Mouse (Mus musculus) urinary bladder, postnatal 4 days (tissue): ENCODE measurements around the gene Adcy3.
A peak's percentile ranks its signal among the peaks of the same experiment; 100 is the strongest.

Source experiments
- DNase-seq, 2 experiments: peaks; one replicate each; pipeline ENCODE4 v3.0.0; 2021 to 2022; ENCODE audit warnings: low spot score in 2 of 2

The Adcy3 gene

GRCm38 (mm10) chr12:4180507-4180906 lies 47.6 kb downstream of the Adcy3 start:
- DNase-seq = no peak

DNA sequence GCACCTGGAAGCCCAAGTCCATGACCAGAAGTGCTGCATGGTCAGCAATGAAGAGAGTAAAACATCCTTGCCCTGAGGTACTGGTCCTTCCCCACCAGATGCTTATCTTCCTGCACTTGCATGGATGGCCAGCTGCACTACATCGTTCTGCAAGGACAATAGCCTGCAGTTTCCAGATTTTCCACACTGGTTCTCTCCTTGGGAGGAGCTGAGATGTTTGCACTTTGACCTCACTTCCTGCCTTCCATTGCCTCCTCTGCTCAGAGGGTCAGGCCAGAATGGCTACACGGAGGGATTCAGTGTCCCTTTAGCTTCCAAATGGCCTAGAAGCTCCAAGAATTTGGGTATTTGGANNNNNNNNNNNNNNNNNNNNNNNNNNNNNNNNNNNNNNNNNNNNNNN lies 51.7 kb downstream of the Adcy3 start:
- DNase-seq = no peak

DNA sequence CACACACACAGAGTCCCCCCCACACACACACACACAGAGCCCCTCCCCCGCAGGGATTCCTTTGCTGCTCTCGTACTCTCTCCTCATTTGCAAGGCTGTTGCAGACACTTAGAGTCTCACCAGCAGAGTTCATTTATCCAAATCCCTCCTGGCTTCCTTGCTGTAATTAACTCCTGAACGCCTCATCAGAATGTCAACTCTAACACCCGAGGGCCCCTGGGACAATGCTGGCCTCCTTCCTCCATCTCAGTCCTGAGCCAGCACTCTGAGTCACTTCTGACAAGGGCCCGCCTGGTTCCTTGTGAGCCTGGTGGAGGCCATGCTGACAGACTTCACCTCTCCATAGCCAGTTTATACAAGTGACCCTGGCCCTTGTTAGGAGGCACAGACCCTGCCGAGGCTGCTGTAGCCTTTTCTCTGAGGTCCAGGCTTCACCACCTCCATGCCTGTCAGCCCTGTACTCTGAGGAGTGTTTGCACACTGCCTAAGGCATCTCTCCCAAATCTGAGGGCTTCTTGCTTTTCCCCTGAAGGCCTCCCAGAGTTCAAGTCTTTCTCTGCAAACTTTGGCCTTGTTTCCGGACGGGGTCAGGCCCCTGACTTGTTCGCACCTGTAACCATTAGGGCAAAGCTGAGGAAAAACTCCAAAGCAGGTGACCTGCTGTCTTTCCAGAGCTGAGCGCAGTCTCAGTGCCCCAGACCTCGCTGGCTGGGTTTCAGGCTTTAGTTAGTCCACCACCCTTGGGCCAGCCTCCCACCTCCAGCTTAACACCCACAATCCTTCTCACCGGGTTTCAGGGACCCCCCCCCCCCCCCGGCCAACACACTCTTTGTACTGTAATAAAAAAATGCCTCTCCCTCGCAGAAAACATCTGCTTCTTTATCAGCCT lies 55.5 kb downstream of the Adcy3 start:
- DNase-seq = peak in 1 of 2 experiments; percentile 66

DNA sequence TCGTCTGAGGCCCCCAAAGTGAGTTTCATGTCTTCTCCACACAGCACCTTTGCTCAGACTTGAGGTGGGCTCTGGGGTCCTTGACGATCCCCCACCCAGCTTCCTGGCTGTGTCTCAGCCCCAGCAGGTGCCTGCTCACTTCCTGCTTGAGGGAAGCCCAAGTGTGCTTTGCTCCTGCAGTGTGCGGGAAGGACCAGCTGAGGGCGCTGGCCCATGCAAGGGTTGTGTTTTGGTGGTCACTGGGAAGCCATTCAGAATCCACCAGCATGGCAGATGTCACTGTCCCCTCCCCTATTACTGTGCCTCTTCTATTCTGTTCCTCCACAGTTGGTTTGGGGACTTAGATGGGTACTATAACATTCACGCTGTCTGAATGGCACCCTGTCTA lies 56.2 kb downstream of the Adcy3 start:
- DNase-seq = no peak

DNA sequence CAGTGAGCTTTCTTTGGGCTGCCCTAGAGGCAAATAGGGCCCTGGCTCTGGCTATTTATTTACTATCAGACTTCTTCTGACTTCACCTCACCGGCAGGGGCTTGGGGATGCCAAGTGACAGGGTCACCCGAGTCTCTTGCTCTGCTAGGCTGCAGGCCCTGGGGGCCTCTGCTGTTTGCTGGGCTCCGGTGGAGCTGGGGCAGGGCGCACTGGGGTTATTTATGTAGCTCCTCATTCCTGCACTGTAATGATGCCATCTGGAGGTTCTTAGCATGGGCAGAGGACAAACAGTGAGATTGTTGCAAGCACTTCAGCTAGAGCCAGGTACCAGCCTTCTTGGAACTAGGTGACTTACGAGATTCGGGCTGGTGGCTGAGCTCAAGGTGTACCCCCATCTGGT lies 59.6 kb downstream of the Adcy3 start:
- no peak for DNase-seq

DNA sequence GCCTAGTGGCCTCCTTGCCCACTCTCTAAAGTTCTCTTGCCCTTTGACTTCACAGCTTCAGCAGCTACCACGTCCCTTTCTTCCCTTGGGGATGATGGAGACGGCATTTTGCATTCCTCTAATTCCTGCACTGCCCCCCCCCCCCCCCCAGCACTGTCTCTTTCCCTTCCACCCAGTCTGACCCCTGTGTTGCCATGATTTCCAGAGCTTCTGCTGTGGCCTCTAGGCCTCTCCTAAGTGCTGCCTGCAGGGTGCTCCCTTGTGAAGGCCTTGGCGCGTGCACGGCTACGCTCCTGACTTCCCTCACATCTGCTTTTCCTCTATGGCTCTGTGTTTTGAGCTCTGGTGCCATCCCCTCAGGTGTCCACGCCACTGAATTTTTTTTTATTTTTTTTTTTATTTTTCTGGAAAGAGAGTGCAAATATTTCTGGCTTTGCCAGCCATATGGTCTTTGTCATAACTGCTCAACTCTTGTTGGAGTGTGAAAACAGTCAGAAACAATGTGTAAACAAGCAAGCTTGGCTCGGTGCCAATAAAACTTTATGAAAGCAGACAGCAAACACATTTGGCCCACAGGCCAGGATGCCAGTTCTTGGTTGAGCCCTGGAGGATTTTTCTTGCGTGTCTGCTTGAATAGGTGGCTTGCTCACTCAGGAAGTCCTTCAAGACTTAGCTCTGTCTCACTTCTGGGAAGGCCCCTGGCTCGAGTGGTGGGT lies 60.3 kb downstream of the Adcy3 start:
- no peak for DNase-seq

DNA sequence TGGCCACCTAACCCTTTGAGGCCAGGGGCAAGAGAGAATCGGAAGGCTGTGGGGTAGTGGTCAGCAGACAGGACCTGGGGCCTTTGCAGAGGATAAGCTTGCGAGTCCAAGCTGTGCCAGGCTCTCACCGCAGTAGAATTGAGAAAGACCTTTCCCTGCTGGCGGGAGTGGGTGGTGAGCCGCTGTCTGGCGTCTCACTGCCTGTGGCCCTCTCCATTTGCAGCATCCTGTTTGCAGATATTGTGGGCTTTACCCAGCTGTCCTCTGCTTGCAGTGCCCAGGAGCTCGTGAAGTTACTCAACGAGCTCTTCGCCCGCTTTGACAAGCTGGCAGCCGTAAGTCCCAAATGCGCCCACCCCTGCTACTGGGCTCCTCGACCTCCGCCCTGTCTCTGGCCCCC lies 61.7 kb downstream of the Adcy3 start:
- no peak for DNase-seq

DNA sequence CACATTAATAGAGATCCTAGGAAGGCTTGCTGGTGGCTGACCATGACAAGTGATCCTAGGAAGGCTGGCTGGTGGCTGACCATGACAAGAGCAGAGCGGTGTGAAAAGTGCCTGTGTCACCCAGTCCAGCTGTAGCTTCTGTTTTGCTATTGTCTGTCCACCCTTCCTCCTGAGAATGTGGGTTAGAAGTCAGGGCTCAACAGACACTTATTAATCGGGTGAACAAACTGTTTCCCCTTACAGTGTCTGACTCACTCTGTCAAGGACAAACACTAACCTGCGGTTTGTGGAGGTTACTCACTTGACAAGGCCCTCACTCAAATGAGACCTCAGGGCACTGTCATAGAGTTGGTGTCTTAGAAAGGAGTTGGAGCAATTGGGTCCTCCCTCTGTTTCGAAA lies 65.8 kb downstream of the Adcy3 start:
- peak in 1 of 2 experiments; percentile 39 for DNase-seq

DNA sequence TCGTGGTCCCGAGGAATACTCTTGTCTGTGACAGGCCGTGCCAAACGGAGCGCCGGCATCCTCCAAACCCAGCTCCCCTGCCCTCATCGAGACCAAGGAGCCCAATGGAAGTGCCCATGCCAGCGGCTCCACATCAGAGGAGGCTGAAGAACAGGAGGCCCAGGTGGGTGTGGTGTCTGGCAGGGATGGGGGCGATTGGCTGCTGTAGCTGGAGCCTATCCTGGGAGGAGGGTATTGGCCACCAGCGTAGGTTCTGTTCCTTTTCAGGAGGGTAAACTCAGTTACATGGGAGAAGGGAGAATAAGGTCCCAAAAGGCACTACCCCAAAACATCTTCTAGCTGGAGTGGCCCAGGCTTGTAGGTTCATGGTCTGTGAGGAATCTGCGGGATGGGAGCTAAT lies 66.4 kb downstream of the Adcy3 start:
- peak in 1 of 2 experiments; percentile 56 for DNase-seq

- DNase-seq = peak; percentile 17 to 58
Observed at GRCm38 (mm10) chr12:4201454-4202200, 68.7 kb downstream of the Adcy3 start.

GRCm38 (mm10) chr12:4202206-4202605 lies 69.3 kb downstream of the Adcy3 start:
- DNase-seq = peak in 1 of 2 experiments; percentile 50

DNA sequence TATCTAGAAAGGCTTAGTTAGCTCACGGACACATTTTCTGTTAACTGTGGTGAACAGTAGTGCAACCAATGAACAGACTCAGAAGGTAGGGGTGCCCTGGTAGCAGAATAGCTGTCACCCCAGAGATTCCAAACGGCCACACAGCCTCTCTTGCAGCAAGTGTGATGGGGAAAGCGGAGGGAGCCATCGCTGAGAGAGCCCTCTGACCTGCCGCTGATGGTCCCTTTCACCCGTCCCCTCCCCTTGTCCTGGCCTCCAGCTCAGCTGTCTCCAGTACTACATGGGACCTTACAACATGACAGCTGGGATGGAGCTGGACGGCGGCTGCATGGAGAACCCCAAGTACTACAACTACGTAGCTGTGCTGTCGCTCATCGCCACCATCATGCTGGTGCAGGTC lies 73.2 kb downstream of the Adcy3 start:
- peak in 1 of 2 experiments; percentile 52 for DNase-seq

GRCm38 (mm10) chr12:4208405-4209133 lies 75.7 kb downstream of the Adcy3 start:
- DNase-seq = peak in 1 of 2 experiments; percentile 59

- peak in 1 of 2 experiments; percentile 52 for DNase-seq
Observed at GRCm38 (mm10) chr12:4209196-4209595, 76.3 kb downstream of the Adcy3 start.

DNA sequence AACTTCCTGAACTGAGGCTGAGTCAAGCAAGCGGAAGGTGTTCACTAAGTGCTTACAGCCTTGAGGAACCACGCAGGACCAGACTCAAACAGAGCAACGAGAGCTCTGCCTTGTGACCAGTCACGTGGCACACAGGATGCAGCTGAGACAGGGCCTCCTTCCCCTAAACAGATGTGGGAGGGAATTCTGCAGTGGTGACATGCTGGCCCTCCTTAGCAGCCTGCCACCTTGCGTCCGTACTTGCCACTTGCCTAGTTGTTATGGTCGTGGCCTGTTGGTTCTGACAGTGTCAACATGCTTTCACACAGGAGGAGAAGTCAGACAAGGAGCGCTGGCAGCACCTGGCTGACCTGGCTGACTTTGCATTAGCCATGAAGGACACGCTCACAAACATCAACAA lies 78.3 kb downstream of the Adcy3 start:
- DNase-seq = peak in 1 of 2 experiments; percentile 57

DNA sequence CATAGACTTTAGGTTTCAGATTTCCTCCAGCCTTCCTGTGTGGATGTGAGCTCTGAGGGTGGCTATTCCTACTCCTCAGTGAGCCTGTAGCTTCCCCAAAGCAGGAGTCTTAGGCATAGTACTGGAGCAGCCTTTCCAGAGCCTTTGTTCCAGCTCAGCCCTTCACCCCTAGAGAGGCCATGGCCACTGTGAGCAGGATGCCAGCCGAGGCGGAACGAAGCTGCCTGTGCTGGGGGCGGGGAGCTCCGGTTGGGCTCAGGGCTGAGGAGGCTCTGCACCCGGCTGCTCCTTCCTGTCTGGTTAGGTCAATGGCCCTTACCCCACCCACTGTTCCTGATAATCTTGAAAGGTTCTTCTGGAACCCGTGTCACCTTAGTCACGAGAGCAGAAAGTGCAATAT lies 80.0 kb downstream of the Adcy3 start:
- peak in 1 of 2 experiments; percentile 45 for DNase-seq

GRCm38 (mm10) chr12:4230156-4230555 lies 97.3 kb downstream of the Adcy3 start:
- no peak for DNase-seq

GRCm38 (mm10) chr12:4232777-4233176 lies 99.9 kb downstream of the Adcy3 start:
- no peak for DNase-seq

- peak; percentile 91 to 92 for DNase-seq
Observed at GRCm38 (mm10) chr12:4233572-4234508, 100.9 kb downstream of the Adcy3 start, which contains the start of the genes Ptrhd1 and Cenpo. TSS of gene Ptrhd1 (plus strand) at chr12:4234027. TSS of gene Cenpo (minus strand) at chr12:4234294.

GRCm38 (mm10) chr12:4237481-4237880 lies 104.6 kb downstream of the Adcy3 start:
- DNase-seq = peak in 1 of 2 experiments; percentile 51
